Mouse (Mus musculus) megakaryocyte, embryonic 14.5 days (primary cell): ENCODE measurements at regions not wholly inside any gene's neighbourhood (a gene's known extent, or its start where the extent isn't known, plus 50 kb on each side); places are given as distances from the start of the nearest gene placed in this dataset.

Experiments
- FLI1 ChIP-seq: IDR thresholded peaks from 2 replicates; pipeline ENCODE4 v1.6.1; 2012; ENCODE audit warnings: low read length, inconsistent platforms, mixed read lengths
- GATA1 ChIP-seq: IDR thresholded peaks from 3 replicates; pipeline ENCODE4 v1.6.1; 2012; ENCODE audit warnings: mixed read lengths, low read length, inconsistent platforms, borderline replicate concordance

GRCm38 (mm10) chr14:76735107-76735506, 178.4 kb upstream of the Serp2 start:
- TF ChIP-seq FLI1 (no peak), GATA1 (no peak)
